Mouse (Mus musculus) right cerebral cortex, postnatal 10 days (tissue): Measurements from ENCODE around the gene Zfp712.

Experiments used
- DNase-seq, 2 experiments: peaks; one replicate each; pipeline ENCODE4 v3.0.0; 2021; ENCODE audit warnings: low spot score in 2 of 2

Gene Zfp712

DNA sequence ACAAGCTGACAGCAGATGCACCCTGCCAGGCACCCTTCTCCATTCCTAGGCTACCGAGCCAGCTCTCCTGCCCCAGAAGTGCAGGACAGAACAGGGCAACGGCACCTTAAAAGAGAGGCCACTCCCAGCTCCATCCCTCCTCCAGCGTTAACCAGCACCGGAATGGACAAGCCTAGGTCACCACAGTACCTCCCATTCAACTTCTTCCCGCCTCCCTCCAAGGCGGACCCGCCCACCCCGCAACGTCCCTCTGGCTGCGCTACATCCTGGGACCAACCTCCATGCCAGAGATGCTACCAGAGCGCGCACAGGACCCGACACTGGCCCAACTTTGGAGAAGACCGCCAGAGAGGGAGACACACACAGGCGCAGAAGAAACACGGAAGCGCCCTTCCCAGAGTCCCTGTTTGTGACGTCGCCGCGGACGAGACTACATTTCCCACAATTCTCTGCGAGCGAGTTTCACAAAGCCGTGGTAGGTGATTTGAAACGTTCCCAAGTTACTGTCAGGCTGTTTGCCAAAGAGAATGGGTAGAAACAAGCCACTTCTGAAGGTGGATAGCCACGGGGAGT, at the start of gene Zfp712:
Gene Zfp712, minus strand, starts transcription at position 385 of the 573 bp plus-strand sequence.
- peak; percentile 95 to 96 for DNase-seq

DNA sequence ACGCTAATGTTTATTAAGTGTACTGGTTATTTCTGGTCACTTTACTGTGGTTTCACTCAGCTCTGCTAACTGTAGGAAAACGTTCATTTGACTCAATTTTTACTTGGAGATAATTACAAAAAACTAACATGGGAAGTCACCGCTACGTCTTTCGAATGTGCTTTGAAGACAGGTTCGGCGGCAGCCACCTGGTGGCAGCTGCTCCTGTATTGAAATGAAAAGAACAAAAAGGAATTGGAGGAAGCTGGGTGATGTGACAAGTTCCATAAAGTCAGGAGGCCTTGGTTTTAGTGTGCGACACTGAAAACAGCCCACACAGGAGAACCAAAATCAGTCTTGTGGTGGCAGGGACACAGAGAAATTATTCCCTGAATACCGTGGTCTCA, 47.8 kb upstream of the Zfp712 start:
- peak in 1 of 2 experiments; percentile 52 for DNase-seq

DNA sequence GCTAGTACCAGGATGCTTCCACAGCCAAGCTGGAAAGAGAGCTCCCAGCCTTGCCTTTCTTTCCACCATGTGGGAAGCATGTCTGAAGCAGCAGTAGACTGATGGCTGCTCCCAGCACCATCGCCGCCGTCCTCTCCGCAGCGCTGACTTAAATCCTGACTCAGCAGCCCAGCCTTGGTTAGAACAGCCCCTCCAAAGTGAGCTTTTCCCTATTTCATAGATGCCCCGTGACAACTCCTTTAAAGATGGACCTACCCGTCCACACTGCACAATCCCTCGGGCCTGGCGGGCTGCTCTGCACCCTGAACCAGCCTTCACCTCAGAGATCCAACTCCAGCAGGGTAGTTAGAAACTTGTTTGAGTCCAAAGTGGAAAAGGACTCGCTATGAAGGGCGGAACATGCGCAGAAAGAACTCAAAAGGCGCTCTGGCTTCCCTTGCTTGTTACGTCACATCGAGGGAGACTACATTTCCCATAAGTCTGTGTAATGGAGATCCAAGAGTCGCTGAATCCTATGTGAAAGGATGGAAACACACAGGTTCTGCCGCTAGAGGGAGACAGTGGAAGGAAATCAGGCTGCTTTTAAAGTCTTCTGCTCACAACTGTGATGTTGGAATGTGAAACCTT, 47.3 kb upstream of the Zfp712 start, which contains the start of gene Gm28557:
Gene Gm28557, minus strand, starts transcription at position 411 of the 627 bp plus-strand sequence.
- peak; percentile 95 to 96 for DNase-seq

DNA sequence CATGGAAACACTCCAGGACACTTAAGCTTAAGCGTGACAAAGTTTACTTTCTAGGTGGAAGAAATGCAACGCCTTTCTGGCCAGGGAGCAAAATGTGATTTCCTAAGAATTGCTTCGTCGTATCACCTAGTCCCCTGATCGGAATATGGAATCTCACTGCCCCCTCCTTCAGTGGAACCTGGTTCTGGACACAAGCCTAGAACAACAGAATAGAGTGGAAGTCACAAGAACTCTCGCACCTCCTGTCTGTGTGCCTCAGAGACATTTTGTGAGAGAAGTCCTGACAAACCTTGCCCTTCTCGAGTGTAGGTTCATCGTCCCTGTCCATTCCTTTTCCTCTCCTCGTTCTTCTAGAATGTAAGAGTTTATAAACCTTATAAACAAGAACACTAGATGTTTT, 46.7 kb upstream of the Zfp712 start:
- DNase-seq: no peak

DNA sequence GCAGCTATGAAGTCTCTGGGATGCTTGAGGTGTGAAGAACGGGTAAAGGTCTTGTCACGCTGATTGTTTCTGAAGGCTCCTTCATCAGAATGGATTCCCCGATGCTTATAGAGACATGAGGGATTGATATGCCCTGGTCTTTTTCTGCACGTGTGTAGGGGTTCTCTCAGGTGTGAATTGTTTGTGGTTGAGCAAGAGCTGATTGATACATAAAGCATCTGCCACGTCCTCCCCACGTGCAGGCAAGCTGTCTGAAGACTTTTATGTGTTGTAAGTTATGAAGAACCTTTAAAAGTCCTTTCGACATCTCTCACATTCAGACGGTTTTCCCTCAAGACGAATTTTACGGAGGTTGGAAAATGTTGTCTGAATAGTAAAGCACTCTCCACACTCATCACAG, 36.9 kb upstream of the Zfp712 start, which contains the start of gene Zfp708:
Gene Zfp708, minus strand, starts transcription at position 101 of the 400 bp plus-strand sequence.
- no peak for DNase-seq

DNA sequence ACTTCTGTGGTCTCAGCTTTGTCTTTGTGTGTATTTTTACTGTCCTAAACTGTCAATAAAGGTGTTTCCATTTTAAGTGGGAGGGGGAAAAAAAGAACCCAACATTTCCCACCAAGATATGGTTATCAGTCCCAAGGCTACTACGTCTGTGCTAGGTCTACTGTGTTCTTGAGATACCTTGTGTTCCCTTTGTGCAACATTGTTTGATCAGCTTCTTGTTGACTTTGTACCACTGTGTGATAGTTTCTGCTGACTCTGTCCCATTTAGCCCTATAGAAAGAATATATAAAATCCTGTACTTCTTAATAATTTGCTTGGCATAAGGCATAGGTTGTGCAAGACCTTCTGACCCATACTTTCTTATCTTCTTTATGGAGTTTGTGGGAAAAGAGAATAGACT, 29.2 kb upstream of the Zfp712 start:
- DNase-seq: no peak

DNA sequence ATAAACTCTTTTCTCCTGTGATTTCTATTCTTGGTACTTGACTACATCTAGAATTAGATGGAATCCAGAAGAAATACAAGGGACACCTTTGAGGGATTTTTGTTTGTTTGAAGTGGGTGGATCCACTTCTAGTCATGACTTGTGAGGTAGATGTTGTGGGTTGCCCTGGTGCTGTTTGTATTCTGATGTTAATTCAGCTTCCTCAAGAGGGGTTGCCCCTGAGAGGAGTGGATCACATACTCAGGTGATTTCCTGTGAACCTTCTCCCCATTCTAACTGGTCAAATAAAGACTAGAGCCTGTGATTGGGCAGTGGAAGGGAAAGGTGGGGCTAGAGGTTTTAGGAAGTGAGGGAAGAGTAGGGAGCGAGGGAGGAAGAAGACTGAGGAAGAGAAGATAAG, 21.0 kb upstream of the Zfp712 start:
- DNase-seq: no peak

DNA sequence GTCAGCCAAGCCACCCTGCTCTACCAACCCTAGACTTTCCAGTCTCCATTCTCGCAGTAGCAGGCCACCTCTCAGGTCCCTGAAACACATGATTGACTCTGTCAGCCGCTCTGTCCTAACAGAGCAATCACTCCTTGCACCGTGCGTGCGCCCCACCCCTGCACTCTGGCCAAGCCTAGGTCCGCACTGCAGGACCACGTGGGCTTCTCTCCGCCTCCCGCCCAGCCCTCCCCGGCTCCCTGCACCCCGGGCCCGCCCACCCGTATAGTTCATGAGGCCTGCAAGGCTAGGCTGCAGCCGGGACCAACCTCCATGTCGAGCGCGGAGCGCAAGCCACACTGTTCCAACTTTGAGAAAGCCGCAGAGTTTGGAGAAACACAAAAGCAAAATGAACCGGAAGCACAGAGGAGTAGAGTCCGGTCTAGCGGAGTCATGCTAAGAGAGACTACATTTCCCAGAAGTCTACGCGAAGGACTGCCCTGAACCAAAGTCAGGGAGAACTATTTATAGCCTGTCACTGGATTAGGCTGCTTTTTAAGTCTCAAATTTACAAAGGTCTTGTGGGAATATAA, 20.3 kb upstream of the Zfp712 start:
- DNase-seq: peak; percentile 73 to 84

DNA sequence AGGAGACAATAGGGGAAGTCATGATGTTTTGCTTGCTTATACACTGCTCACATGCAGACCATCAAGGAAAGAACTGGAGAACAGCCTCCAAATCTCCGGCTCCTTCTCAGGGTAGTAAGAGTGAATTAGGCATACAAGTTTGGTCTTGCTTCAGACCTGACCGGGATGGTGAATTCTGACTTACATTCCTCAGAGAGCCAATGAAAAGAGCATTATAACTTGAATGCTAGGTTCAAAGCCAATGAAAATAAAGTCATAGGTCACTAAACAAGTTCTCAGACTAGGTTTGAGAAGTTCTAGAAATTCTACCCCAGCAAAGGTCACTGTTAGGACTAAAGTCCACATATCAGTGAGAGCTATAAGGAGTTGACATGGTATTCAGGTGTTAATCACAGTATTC, 16.3 kb upstream of the Zfp712 start:
- no peak for DNase-seq

DNA sequence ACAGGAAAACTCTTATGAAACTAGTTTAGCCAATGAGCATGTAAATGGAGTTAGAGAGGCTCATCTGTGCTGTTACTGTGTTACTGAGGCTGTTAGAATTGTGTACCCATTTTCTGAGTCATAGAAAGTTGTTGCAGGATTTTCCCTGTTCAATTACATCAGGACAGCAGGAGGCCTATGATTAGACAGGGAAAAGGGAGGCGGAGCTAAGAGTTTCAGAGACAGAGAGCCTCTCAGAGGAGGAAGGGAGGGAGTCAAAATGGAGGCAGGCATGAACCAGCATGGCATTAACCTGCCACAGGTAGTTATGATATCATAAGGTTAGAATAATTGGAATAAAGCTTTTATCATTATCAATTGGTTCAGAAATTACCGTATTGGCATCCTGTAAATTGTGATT, 11.8 kb upstream of the Zfp712 start:
- no peak for DNase-seq

DNA sequence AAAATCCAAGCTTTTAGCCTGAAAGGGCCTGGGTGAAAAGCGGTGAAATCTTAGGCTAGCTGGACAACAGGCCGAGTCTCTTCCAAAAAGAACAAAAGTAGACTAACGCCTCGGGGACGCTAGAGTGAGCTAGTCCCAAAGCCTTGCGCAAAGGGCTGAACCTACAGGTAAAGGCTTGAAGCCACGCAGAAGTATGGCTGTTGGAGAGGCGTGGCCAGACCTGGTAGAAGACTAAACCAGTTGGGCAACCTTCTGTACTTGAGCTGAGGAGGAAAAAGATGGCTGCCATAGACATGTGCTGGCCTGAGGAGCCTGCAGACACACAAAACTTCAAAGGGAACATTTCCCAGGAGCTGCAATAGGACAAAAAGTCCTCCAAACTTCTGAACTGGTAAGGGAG, 4.4 kb upstream of the Zfp712 start:
- no peak for DNase-seq

DNA sequence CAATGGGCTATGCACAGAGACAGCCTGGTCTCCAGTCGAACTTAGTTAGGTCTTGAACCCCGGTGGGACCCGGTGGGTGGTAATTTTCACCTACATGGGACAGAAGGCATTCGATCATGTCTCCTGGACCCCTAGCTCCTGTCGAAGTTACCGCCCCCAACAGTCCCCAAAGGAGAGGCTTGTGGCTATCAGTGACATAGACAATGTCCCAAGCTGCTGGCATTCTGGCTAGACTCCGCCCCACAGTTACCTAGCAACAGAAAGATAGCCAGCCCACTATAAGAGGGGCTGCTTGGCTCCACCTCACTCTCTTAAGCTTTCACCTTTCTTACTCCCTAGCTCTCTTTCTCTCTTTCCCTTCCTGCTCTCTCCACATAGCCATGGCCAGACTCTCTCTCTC, 1.5 kb upstream of the Zfp712 start:
- no peak for DNase-seq

DNA sequence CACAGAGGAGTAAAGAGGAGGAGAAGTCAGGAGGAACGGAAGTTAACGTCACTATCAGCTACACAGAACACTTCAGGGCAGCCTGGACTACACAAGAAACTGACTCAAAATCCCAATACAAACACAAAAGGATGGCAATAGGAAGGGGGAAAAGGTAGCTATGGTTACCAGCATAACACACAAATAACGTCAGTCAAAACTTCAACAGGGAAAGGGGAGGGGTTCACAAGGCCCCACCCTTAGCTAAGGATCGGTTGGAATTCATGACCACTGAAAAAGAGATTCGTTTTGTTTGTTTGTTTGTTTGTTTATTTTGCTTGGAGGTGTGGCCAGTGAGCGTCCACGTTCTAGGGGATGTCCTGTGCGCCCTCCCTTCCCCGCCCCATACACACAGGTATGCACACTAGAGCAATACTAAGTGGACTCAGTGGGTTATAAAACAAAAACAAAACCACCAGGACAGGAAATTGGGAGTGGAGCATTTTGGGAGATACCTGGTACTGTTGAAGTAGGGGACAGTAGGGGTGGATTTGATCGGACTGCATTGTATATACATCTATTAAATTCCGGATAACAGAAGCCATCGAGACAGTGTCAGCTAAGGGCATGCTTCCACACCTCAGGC, 697 bp downstream of the Zfp712 start:
- no peak for DNase-seq
